Mouse (Mus musculus): Measurements from ENCODE around the gene Sorbs2.

DNA sequence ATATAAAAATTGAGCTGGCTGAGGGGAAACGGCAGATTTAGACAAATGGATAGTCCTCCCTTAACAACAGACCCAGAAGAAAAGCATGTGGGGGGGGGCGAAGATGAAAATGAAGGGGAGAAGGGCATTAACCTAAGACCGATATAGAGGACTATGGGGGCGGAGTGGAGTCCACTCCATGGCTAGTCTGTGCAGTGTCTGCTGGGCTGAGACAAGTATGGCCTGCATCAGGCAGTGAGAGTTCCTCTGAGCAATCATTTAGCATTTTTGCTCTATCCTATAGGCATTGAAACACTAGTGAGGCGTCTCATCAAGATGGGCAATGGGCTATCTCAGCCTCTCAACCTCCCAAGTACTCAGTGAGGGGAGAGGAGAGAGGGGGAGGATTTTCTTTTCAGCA lies 368.8 kb downstream of the Sorbs2 start:
- no peak for TF ChIP-seq CHD2 (IDR thresholded peaks at IDR 0.05; ENCODE audit: low read depth, low read length)
- no peak for TF ChIP-seq MAFK (IDR thresholded peaks at IDR 0.05; ENCODE audit: insufficient read depth, low read depth, low read length)

Data from ES-E14 (cell line).